Comparison of ENCODE assay signal across 24 mouse cellular contexts in the genomic region with DNA sequence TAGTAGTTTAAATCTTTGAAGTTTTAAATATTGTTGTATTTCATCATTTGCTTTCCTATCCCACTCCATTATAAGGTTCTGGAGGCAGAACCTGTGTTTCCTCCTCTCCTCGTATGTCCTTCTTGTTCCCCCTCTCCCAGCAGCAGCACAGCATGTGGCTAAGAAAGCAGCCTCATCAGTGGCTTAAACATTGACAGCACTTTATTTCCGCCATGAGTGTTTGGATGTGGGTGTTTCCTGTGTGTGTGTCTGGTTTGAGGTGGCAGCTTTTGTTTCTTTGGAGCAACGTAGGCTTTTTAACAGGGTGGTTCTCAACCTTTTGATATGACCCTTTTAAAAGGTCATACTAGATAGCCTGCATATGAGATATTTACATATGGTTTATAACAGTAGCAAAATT. TPM values are rescaled to one million over a fixed set of nuclear protein-coding genes. Genes with fewer than 3 reads are reported as not detected.
DNase-seq lines count a peak whose midpoint lies in the region; ATAC-seq and TF ChIP-seq lines count a peak whose summit lies in the region.
"Had no signal": no experiment of that assay in that cellular context is flagged by ENCODE, and none has a peak within 500 bp of the region (broad histone marks: within the 10 kb centered on the region; RNA-seq: fewer than 3 reads in every experiment).

No protein-coding gene starts in this region.

- peaks cover 32% of the 10 kb centered on the region for H3K36me3 ChIP-seq in kidney, postnatal 0 days (ENCODE audit: insufficient read depth, low read length)
- H3K36me3 ChIP-seq in liver, postnatal 0 days (replicated peaks; ENCODE audit: insufficient read depth, low read length), result peaks cover 65% of the 10 kb centered on the region

- H3K4me3 ChIP-seq in kidney, postnatal 0 days (replicated peaks; ENCODE audit: low read depth, low read length), result no peak overlapping the region
- no peak overlapping the region for H3K4me3 ChIP-seq in liver, postnatal 0 days (ENCODE audit: low read depth, low read length)
- H3K4me3 ChIP-seq: forebrain, embryonic 10.5 days; forebrain, embryonic 13.5 days; heart, adult 2 months; heart, embryonic 10.5 days; heart, embryonic 13.5 days; hindbrain, embryonic 12.5 days; hindbrain, embryonic 15.5 days had no signal

- H3K27ac ChIP-seq in kidney, postnatal 0 days, result 0 out of 2 replicates have a peak overlapping the region, but pooled peaks have one; percentile 42
- H3K27ac ChIP-seq in liver, postnatal 0 days (ENCODE audit: low read depth), result no peak overlapping the region
- H3K27ac ChIP-seq: forebrain, embryonic 10.5 days; forebrain, embryonic 13.5 days; heart, adult 2 months; heart, embryonic 13.5 days; hindbrain, embryonic 12.5 days; hindbrain, embryonic 15.5 days had no signal

- no peaks in the 10 kb centered on the region for H3K4me1 ChIP-seq in kidney, postnatal 0 days (replicated peaks; ENCODE audit: insufficient read depth, low read length)
- peaks cover 8% of the 10 kb centered on the region; the same call in 1 of the 2 replicates for H3K4me1 ChIP-seq in liver, postnatal 0 days (ENCODE audit: insufficient read depth)
- H3K4me1 ChIP-seq: forebrain, embryonic 10.5 days; forebrain, embryonic 13.5 days; hindbrain, embryonic 12.5 days; hindbrain, embryonic 15.5 days had no signal

- no peak for TF ChIP-seq EP300 in liver, postnatal 0 days (IDR thresholded peaks at IDR 0.05; ENCODE audit: low read depth)

- WGBS in kidney, postnatal 0 days, result 64% methylated on average over 3 of the region's 3 CpGs
- 77% methylated on average over 3 of the region's 3 CpGs for WGBS in liver, postnatal 0 days (ENCODE audit: insufficient replicate concordance)

- H3K9me3 ChIP-seq in kidney, postnatal 0 days (replicated peaks; ENCODE audit: low read length), result no peaks in the 10 kb centered on the region
- no peaks in the 10 kb centered on the region for H3K9me3 ChIP-seq in liver, postnatal 0 days (ENCODE audit: low read length)
- H3K9me3 ChIP-seq: forebrain, embryonic 10.5 days; forebrain, embryonic 13.5 days; heart, embryonic 10.5 days; heart, embryonic 13.5 days; hindbrain, embryonic 12.5 days; hindbrain, embryonic 15.5 days had no signal

- no peak for ATAC-seq in kidney, postnatal 0 days (replicated peaks; ENCODE audit: low FRiP score, low read depth)
- peak; percentile 83 for ATAC-seq in CD4-positive, CD25-positive, alpha-beta regulatory T cell, adult 4 months
- ATAC-seq in inflammation-experienced regulatory T-cells, adult 6 months, result peak; percentile 78
- ATAC-seq in liver, postnatal 0 days, result no peak
- ATAC-seq: forebrain, embryonic 13.5 days; forebrain, embryonic 16.5 days; intestine, embryonic 16.5 days had no signal

- no peak for DNase-seq in kidney, postnatal 0 days (ENCODE audit: low spot score)
- DNase-seq in kidney, adult 11 months, result no peak
- no peak for DNase-seq in urinary bladder, postnatal 10 days (ENCODE audit: low spot score)
- DNase-seq in liver, postnatal 0 days, result no peak
- no peak for DNase-seq in lung, postnatal 25 days (ENCODE audit: low spot score)
- DNase-seq: adrenal gland, adult 8-10 months; cerebellum, adult 11-12 months; cerebellum, adult 8-10 months; cerebellum, postnatal 10 days; cerebellum, postnatal 36 days; embryo, embryonic 11 days; gastrocnemius, postnatal 25 days; heart, adult 2 months; heart, postnatal 14 days had no signal

- no peaks in the 10 kb centered on the region for H3K27me3 ChIP-seq in kidney, postnatal 0 days (ENCODE audit: insufficient read depth, low read length)
- no peaks in the 10 kb centered on the region for H3K27me3 ChIP-seq in liver, postnatal 0 days (ENCODE audit: insufficient read depth, low read length)
- H3K27me3 ChIP-seq: forebrain, embryonic 13.5 days; heart, embryonic 13.5 days; hindbrain, embryonic 12.5 days; hindbrain, embryonic 15.5 days had no signal

- no peak for TF ChIP-seq CTCF in kidney, postnatal 0 days (IDR thresholded peaks at IDR 0.05; ENCODE audit: low read depth)
- TF ChIP-seq CTCF in liver, postnatal 0 days (IDR thresholded peaks at IDR 0.05; ENCODE audit: low read depth), result no peak

- H3K9ac ChIP-seq in kidney, postnatal 0 days (ENCODE audit: low read depth, low read length), result no peak overlapping the region
- H3K9ac ChIP-seq in liver, postnatal 0 days (replicated peaks), result no peak overlapping the region
- H3K9ac ChIP-seq: forebrain, embryonic 13.5 days; hindbrain, embryonic 12.5 days; hindbrain, embryonic 15.5 days had no signal

- no peak overlapping the region for H3K4me2 ChIP-seq in kidney, postnatal 0 days (ENCODE audit: low read length)
- no peak overlapping the region for H3K4me2 ChIP-seq in liver, postnatal 0 days (ENCODE audit: low read depth, low read length)
- H3K4me2 ChIP-seq: forebrain, embryonic 13.5 days; heart, embryonic 13.5 days; hindbrain, embryonic 12.5 days; hindbrain, embryonic 15.5 days had no signal

RNA-seq across cellular contexts. Expression of gene Itm2c, which starts 48.6 kb away (rescaled TPM):
- 256 TPM in 2 replicates for polyA plus RNA-seq in kidney, postnatal 0 days (2015; fragmentation: Nextera tagmentation; extraction: Ambion mirVana)
- 100 to 1,000 TPM; 106 to 170 TPM for polyA plus RNA-seq in CD4-positive, CD25-positive, alpha-beta regulatory T cell, adult 4 months (2017; shearing (Covaris generic))
- 100 to 1,000 TPM in 2 of 3 experiments, 10 to 100 TPM in 1; 93.4 to 125 (median 112) TPM for polyA plus RNA-seq in inflammation-experienced regulatory T-cells, adult 6 months (2017; shearing (Covaris generic))
- 52.1 and 56.7 TPM in 2 replicates for polyA plus RNA-seq in liver, postnatal 0 days (2015; fragmentation: Nextera tagmentation; extraction: Ambion mirVana)

RNA-seq across cellular contexts. Expression of gene Cab39, which starts 52.2 kb away (rescaled TPM):
- 31.3 and 34.6 TPM in 2 replicates for polyA plus RNA-seq in kidney, postnatal 0 days (2015; fragmentation: Nextera tagmentation; extraction: Ambion mirVana)
- 10 to 100 TPM; 37.0 to 53.5 TPM for polyA plus RNA-seq in CD4-positive, CD25-positive, alpha-beta regulatory T cell, adult 4 months (2017; shearing (Covaris generic))
- 10 to 100 TPM; 43.1 to 57.3 (median 50.7) TPM for polyA plus RNA-seq in inflammation-experienced regulatory T-cells, adult 6 months (2017; shearing (Covaris generic))
- 13.9 and 14.8 TPM in 2 replicates for polyA plus RNA-seq in liver, postnatal 0 days (2015; fragmentation: Nextera tagmentation; extraction: Ambion mirVana)

Comparison
In these comparisons a context has a peak if more than half of its experiments do, and no peak if none do; other contexts are left out.
1. ATAC-seq: peak in CD4-positive, CD25-positive, alpha-beta regulatory T cell, adult 4 months (single experiment) and inflammation-experienced regulatory T-cells, adult 6 months (single experiment); none in kidney, postnatal 0 days (single experiment) and liver, postnatal 0 days (single experiment).